Mouse (Mus musculus) kidney, embryonic 15.5 days (tissue): Measurements from ENCODE around the gene Akt1. TPM values are rescaled to one million over a fixed set of nuclear protein-coding genes. Genes with fewer than 3 reads are reported as not detected.

ENCODE experiments used
- ATAC-seq: fragments of 200-750 bp; cut with Nextera tagmentation; replicated peaks from 2 replicates; pipeline ENCODE4 v1.8.0; 2017; ENCODE audit warnings: moderate TSS enrichment; ENCODE audit not compliant: low FRiP score
- H3K27ac ChIP-seq: fragments of 300-500 bp; sonication (generic); 2 replicates; pipeline ENCODE4 v1.5.1; 2015; ENCODE audit warnings: mild to moderate bottlenecking, inconsistent platforms
- H3K27me3 ChIP-seq: fragments of 300-500 bp; sonication (generic); 2 replicates; pipeline ENCODE4 v1.6.1; 2015; ENCODE audit warnings: inconsistent platforms
- H3K36me3 ChIP-seq: fragments of 300-500 bp; sonication (generic); 2 replicates; pipeline ENCODE4 v1.6.1; 2015; ENCODE audit warnings: inconsistent platforms
- H3K4me1 ChIP-seq: fragments of 300-500 bp; sonication (generic); 2 replicates; pipeline ENCODE4 v1.6.1; 2015; ENCODE audit warnings: inconsistent platforms
- H3K4me2 ChIP-seq: fragments of 300-500 bp; sonication (generic); 2 replicates; pipeline ENCODE4 v1.6.1; 2015; ENCODE audit warnings: moderate library complexity, mild to moderate bottlenecking, inconsistent platforms
- H3K4me3 ChIP-seq: fragments of 300-500 bp; sonication (generic); replicated peaks from 2 replicates; pipeline ENCODE4 v1.5.1; 2015; ENCODE audit warnings: mild to moderate bottlenecking, inconsistent platforms
- H3K9ac ChIP-seq: fragments of 300-500 bp; sonication (generic); 2 replicates; pipeline ENCODE4 v1.6.1; 2015; ENCODE audit warnings: mild to moderate bottlenecking, inconsistent platforms
- H3K9me3 ChIP-seq: fragments of 300-500 bp; sonication (generic); replicated peaks from 2 replicates; pipeline ENCODE4 v1.6.1; 2016; ENCODE audit warnings: inconsistent platforms
- WGBS: fragments of 180-500 bp; shearing (Covaris S2); methylation state at CpG from one replicate; pipeline ENCODE4 v1.1.7; 2015; ENCODE audit warnings: mixed read lengths; 5-methylcytosine and 5-hydroxymethylcytosine counted together
- polyA plus RNA-seq: library from polyadenylated mRNA; unstranded; fragments of >200 nt; fragmentation: Nextera tagmentation; extraction: Ambion mirVana; gene quantifications from 2 replicates; pipeline ENCODE4 v1.2.1, GENCODE M21; 2015

The Akt1 gene
- polyA plus RNA-seq, 1 experiment from 2014 or later, result 53.7 TPM

DNA sequence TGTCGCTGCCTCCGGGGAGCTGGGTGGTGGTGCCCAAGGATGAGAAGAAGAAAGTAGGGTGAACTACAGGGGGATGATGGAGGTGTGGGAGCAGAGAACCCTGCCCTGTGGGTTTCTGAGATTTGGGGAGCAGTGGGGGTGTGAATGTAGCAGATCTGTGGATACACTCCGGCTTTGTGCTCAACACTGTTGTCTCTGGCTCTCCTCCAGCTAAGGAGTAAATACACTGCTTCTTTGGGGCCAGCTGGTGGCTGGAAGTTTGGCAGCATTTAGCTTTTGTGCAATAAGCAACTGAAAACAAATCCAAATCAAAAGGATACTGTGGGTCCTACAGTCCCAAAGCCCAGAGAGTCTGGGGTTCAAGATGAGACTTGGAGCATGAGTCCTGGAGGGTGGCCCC, 39.3 kb upstream of the Akt1 start:
- Histone ChIP-seq H3K9me3 (no peaks in the 10 kb centered on the region), H3K27me3 (peaks cover 4% of the 10 kb centered on the region), H3K9ac (no peak overlapping the region), H3K36me3 (peaks cover 6% of the 10 kb centered on the region; the same call in 1 of the 2 replicates), H3K27ac (peak overlapping the region; percentile 39; the same call in 1 of the 2 replicates), H3K4me2 (no peak overlapping the region), H3K4me3 (no peak overlapping the region), H3K4me1 (peaks cover 12% of the 10 kb centered on the region)
- no peak for ATAC-seq
- WGBS, result 70% methylated on average over 3 of the region's 3 CpGs

DNA sequence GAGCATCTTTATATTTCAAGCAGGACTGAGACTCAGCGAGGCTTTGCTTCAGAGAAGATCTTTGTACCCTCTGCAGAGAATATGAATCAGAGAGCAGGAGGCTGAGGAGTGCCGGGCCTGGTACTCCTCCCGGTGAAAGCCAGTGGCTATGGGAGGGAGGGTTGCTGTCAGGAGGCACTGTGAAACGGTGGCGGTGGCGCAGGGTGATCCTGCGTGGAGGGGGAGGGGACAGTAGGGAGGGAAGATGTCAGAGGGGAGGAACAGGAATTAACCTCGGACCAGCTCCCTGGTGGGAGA, 32.8 kb upstream of the Akt1 start:
- H3K27ac ChIP-seq, result no peak overlapping the region
- no peak overlapping the region for H3K9ac ChIP-seq
- ATAC-seq, result peak; percentile 31; the same call in 1 of the 2 replicates
- H3K4me1 ChIP-seq, result peaks cover 13% of the 10 kb centered on the region
- no peak overlapping the region for H3K4me3 ChIP-seq
- peaks cover 26% of the 10 kb centered on the region for H3K27me3 ChIP-seq
- 27% methylated on average over 8 of the region's 8 CpGs for WGBS
- H3K36me3 ChIP-seq, result no peaks in the 10 kb centered on the region
- H3K9me3 ChIP-seq, result no peaks in the 10 kb centered on the region
- peak overlapping the region; percentile 57; the same call in 1 of the 2 replicates for H3K4me2 ChIP-seq

DNA sequence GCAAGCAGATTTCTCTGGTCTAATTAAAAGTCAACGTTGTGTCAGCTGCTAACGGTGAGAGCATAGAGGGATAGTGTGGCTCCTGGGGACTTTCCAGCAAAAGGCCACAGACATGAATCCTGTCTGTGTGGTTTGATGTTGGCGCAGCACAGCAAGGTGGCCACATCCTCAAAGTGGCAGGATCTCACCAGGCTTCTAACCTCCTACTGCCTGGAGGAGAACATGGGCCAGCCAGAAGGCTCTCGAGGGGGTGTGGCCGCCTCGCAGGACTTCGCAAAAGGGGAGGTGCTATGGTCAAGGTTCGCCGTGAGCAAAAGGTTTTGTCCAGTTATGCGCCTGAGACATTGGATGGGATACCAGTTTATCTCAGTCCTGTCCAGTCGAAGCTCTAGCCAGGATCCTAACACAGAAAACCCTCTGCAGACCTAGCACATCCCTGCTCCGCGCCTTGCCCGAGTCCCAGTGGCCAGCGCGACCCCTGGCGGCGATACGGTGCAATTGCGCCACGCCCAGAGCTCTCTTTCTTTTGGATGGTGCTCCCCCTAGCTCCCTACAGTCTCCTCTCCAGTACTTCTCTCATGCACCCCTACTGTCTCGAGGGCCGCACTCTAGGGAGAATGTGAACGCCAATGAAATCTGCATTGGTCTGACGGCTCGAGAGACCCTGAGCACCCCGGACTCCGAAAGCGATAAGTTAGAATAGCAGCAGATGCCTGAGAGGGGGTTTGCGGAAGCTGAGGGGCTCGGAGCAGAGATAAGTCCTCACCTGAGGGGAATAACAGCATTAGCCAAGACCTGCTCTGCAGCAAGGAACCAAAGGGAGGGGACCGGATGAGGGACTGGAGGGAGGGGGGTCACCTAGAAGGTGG, 32.3 kb upstream of the Akt1 start:
- Histone ChIP-seq H3K27ac (no peak overlapping the region), H3K9ac (peak overlapping the region; percentile 24; the same call in 1 of the 2 replicates), H3K36me3 (no peaks in the 10 kb centered on the region), H3K9me3 (no peaks in the 10 kb centered on the region), H3K4me1 (peaks cover 19% of the 10 kb centered on the region), H3K4me2 (peak overlapping the region; percentile 57), H3K4me3 (peak overlapping the region; percentile 33; the same call in 1 of the 2 replicates), H3K27me3 (peaks cover 31% of the 10 kb centered on the region)
- peak; percentile 87 for ATAC-seq
- WGBS, result 13% methylated on average over 32 of the region's 32 CpGs

DNA sequence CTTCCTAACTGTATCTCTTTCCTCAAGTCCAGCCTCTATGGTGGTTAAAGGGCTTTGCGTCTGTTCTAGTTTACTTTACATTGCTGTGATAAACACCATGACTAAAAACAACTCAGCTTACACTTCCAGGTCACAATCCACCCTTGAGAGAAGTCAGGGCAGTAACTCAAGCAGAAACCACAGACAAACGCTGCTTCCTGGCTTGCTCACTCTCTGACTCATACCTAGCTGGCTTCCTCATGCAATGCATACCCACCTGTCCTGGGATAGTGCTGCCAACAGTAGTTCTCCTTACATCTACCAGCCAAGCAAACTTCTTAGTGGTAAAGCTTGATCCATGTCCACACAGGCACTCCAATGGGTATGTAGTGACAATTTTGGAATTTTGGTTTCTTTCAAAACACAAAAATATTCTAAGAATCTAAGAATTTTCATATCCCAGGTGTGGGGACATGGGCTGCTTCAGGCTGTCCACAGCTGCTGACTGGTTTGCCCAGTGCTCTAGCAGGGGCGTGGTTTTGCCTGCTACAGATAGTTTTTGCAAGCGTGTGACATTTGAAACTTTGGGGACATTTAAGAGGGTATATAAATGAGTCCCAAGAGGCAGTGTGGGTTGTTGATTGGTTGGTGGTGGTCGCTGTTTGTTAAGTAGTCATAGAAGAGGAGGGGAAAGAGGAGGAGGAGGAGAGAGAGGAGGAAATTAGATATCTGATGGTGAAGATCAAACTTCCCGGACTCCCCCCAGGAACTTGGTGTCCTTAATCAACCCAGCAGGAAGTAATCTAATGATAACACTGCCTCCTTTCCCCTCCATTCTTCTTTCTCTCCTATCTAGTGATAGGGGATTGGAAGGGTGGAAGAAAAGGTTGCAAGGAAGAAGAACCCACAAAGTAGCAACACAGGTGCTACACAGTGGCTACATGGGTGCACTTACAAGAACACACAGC, 28.0 kb upstream of the Akt1 start:
- Histone ChIP-seq H3K4me3 (no peak overlapping the region), H3K27ac (no peak overlapping the region), H3K4me2 (no peak overlapping the region), H3K27me3 (peaks cover 44% of the 10 kb centered on the region), H3K9me3 (no peaks in the 10 kb centered on the region), H3K36me3 (no peaks in the 10 kb centered on the region), H3K9ac (no peak overlapping the region), H3K4me1 (peaks cover 37% of the 10 kb centered on the region)
- ATAC-seq, result no peak
- 31% methylated on average over 6 of the region's 6 CpGs for WGBS

DNA sequence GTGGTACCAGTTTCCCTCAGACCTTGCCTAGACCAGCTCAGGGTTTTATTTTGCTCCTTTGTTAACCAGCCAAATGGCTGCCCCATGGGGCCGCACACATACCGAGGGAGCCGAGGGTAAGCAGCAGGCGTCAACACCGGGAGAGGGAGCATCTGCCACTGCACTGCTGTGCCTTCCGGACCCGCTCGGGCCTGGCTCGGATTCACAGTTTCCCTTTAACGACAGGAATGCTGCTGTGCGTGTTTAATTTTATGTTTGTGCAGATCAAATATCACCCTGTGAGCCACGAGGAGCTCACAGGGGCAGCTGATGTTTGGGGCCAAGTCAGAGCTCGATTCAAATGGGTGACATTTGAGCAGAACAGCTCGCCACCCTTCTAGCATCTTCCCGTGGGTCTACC, 25.8 kb upstream of the Akt1 start:
- WGBS, result 2% methylated on average over 15 of the region's 15 CpGs
- peak overlapping the region; percentile 37 for H3K4me2 ChIP-seq
- H3K4me3 ChIP-seq, result no peak overlapping the region; the same call in 1 of the 2 replicates
- no peaks in the 10 kb centered on the region for H3K9me3 ChIP-seq
- peaks cover 27% of the 10 kb centered on the region for H3K4me1 ChIP-seq
- H3K27ac ChIP-seq, result no peak overlapping the region
- H3K9ac ChIP-seq, result peak overlapping the region; percentile 9; the same call in 1 of the 2 replicates
- peaks cover 33% of the 10 kb centered on the region for H3K27me3 ChIP-seq
- H3K36me3 ChIP-seq, result no peaks in the 10 kb centered on the region
- peak; percentile 47; the same call in 1 of the 2 replicates for ATAC-seq

DNA sequence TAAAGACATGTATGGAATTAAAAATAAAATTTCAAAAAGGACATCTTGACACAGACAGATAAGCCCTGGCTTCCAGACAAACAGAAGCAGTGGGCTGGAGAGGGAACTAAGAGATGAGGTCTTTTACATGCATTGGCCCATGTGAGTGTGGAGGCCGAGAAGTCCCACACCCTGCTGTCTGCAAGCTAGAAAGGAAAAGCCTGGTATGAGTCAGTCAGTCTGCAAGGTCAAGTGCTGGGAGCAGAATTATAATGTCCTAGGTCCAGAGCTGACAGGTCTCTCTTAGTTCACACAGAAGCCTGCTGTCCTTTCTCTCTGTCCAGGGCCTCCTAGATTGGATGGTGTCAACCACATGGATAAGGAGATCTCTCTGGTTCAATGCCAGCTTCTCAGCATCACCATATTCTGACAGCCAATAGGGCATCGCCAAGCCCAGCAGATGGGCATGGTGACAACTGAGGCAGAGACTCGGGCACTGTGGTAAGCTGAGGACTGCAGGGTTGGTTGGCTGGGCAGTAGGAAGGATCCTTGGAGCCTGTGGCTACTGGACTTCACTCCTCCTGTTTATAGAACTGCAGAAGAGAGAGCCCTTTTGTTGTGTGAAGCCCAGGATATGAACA, 22.2 kb upstream of the Akt1 start:
- Histone ChIP-seq H3K9ac (no peak overlapping the region), H3K27ac (no peak overlapping the region), H3K4me3 (no peak overlapping the region), H3K4me1 (peaks cover 34% of the 10 kb centered on the region), H3K36me3 (no peaks in the 10 kb centered on the region), H3K27me3 (peaks cover 32% of the 10 kb centered on the region), H3K9me3 (no peaks in the 10 kb centered on the region), H3K4me2 (no peak overlapping the region)
- 80% methylated on average over 3 of the region's 3 CpGs for WGBS
- ATAC-seq, result no peak

DNA sequence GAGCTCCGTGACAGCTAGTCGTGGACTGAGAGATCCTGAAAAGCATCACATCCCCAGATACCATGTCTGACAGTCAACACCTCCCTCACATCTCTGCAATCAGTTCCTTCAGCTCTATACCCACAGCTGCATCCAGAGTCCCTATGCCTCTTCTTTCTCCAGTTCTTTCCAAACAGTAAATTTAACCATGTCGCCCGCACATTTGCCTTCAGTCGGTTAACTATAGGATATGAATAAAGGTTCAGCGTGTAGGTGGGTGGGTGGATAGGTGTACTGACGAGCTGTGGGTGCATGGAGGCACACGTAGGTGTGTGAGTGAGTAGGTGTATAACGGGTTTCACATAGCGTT, 19.4 kb upstream of the Akt1 start:
- Histone ChIP-seq H3K27me3 (peaks cover 6% of the 10 kb centered on the region; the same call in 1 of the 2 replicates), H3K36me3 (no peaks in the 10 kb centered on the region), H3K4me3 (peak overlapping the region; percentile 80), H3K4me2 (peak overlapping the region; percentile 78), H3K9ac (peak overlapping the region; percentile 91; the same call in 1 of the 2 replicates), H3K27ac (peak overlapping the region; percentile 89; the same call in 1 of the 2 replicates), H3K9me3 (no peaks in the 10 kb centered on the region), H3K4me1 (peaks cover 16% of the 10 kb centered on the region)
- no peak for ATAC-seq
- WGBS, result 75% methylated on average over 10 of the region's 10 CpGs

DNA sequence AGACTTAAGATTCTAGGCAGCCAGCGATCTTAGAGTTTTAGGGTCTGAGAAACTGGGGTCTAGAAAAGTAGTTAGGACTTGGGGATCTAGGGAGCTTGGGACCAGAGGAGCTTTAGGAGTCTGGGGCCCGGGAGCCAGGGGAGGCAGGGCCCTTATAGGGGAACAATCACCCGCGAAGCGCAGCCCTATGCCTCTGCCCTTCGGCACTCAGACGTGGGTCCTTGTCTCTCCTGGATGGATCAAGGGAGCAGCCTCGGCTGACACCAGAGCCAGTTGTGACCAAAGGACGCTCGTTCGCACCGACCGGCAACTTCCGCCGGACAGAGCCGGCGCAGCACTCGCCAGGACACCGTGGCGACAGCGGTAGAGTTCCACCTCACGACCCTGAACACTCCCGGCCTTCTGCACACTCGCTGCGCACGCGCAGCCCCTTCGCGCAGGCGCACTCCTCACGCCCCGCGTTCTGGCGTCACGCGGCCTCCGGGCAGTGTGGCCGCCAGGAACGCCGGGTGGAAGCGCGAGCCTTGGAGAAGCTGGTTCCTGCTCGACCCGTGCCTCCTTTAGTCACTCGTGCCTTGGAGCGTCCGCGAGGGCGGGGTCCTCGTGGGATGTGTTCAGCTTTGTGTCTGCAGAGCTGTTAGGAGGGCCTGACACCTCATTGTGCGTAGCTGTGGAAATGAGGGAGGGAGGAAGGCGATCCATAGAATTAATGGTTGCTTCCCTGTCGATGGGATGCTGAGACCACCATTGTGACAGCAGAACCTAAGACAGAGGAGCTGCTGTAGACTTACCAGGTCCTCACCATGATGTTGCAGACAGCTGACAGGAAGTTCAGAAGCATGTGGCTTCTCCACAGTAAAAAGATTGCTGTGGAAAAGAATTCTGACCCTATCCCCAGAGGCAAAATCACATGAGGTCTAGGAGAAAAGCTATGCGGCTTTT, 18.8 kb upstream of the Akt1 start:
- Histone ChIP-seq H3K4me1 (peaks cover 21% of the 10 kb centered on the region), H3K4me2 (peak overlapping the region; percentile 78), H3K9ac (peak overlapping the region; percentile 91), H3K27ac (peak overlapping the region; percentile 89), H3K9me3 (no peaks in the 10 kb centered on the region), H3K27me3 (peaks cover 6% of the 10 kb centered on the region; the same call in 1 of the 2 replicates), H3K36me3 (no peaks in the 10 kb centered on the region), H3K4me3 (peak overlapping the region; percentile 80)
- WGBS, result 2% methylated on average over 54 of the region's 54 CpGs
- ATAC-seq, result peak; percentile 94

DNA sequence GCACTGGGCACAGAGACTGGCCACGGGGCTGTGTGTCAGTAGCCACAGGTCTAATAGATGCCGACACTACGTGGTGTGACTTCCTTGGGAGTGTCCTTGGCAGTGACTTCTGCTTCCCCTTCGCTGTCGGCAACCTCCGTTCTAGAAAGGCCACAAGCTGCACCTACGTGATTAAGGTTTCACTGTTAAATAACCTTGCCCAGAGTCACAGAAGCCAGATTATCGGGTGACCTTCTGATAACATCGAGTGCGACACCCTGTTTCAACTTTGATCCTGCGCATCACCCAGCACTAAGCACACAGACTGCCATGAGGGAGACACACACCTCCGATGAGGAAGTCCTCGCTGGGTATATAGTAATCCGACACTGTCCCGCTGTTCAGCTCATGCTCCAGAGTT, 13.8 kb upstream of the Akt1 start:
- Histone ChIP-seq H3K27ac (no peak overlapping the region), H3K4me1 (peaks cover 25% of the 10 kb centered on the region), H3K9ac (no peak overlapping the region), H3K4me3 (no peak overlapping the region), H3K9me3 (no peaks in the 10 kb centered on the region), H3K27me3 (no peaks in the 10 kb centered on the region), H3K4me2 (peak overlapping the region; percentile 5; the same call in 1 of the 2 replicates), H3K36me3 (no peaks in the 10 kb centered on the region)
- no peak for ATAC-seq
- 58% methylated on average over 15 of the region's 15 CpGs for WGBS

DNA sequence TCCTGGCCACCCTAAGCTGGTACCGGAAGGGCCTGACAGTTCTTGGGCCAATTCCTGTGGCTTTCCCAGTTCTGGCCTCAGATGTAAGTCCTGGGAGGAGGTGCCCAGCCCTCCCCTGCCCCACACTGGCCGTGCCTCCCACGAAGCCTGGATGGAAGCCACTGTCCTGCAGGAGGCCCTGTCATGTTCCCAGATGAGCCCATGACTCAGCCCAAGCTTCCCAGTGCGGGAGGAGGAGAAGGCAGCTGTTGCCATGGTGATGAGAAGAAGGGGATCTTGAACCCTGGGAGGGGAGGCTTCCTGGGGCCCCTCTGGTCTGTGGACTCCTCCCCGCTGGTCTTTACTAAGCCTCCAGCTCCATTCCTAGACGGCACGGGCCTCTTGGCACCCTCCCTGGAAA, 8.7 kb upstream of the Akt1 start:
- H3K4me3 ChIP-seq, result no peak overlapping the region
- no peak for ATAC-seq

More for the DNA sequence above, 8.7 kb upstream of the Akt1 start:
- Histone ChIP-seq H3K9me3 (no peaks in the 10 kb centered on the region), H3K36me3 (no peaks in the 10 kb centered on the region), H3K4me2 (no peak overlapping the region), H3K4me1 (peaks cover 22% of the 10 kb centered on the region), H3K27me3 (peaks cover 26% of the 10 kb centered on the region), H3K27ac (no peak overlapping the region), H3K9ac (no peak overlapping the region)
- 54% methylated on average over 7 of the region's 7 CpGs for WGBS
